Mouse (Mus musculus) macrophage (primary cell): ENCODE results near the gene Hbq1a. TPM values are rescaled to one million over a fixed set of nuclear protein-coding genes. Genes with fewer than 3 reads are reported as not detected.
"Not testable (repeated sequence)": the region's sequence is repeated elsewhere in the genome, so short reads cannot be mapped to it uniquely, and the experiment has no call there.

Experiments used
- H3K27ac ChIP-seq: fragments of 350-480 bp; formaldehyde crosslinking; 2 replicates; pipeline ENCODE4 v1.9.0; 2021
- H3K36me3 ChIP-seq: fragments of 350-480 bp; formaldehyde crosslinking; 2 replicates; pipeline ENCODE4 v1.9.0; 2021; ENCODE audit errors: inconsistent target
- H3K4me3 ChIP-seq: fragments of 350-480 bp; formaldehyde crosslinking; 2 replicates; pipeline ENCODE4 v1.9.0; 2021; ENCODE audit errors: inconsistent target
- H3K79me2 ChIP-seq: fragments of 350-480 bp; formaldehyde crosslinking; 2 replicates; pipeline ENCODE4 v1.9.0; 2021; ENCODE audit errors: inconsistent target
- WGBS: methylation state at CpG from one replicate; pipeline ENCODE4 v1.1.7; 2026; ENCODE audit warnings: inconsistent platforms; ENCODE audit not compliant: missing documents; 5-methylcytosine and 5-hydroxymethylcytosine counted together
- polyA plus RNA-seq: library from polyadenylated mRNA; stranded (reverse); fragments of 250-400 nt; gene quantifications from 3 replicates; pipeline ENCODE4 v1.2.4, GENCODE M21; 2018; ENCODE audit warnings: inconsistent platforms
- total RNA-seq, 78 experiments: library from RNA; depleted of rRNA; stranded (reverse); fragments of 250-400 nt; gene quantifications; 1 replicate in 9 of 78; 2 replicates in 24 of 78; 3 replicates in 43 of 78; 4 replicates in 2 of 78; pipeline ENCODE4 v1.2.4; 2018; ENCODE audit warnings: inconsistent platforms in 56 of 78

The Hbq1a gene
- not detected for total RNA-seq (2018; cell fraction: chromatin; rRNA removed)
- not detected for total RNA-seq (2018; cell fraction: cytosol; rRNA removed)
- total RNA-seq (2018; cell fraction: nucleus; rRNA removed): not detected
- not detected in 3 replicates for polyA plus RNA-seq

DNA sequence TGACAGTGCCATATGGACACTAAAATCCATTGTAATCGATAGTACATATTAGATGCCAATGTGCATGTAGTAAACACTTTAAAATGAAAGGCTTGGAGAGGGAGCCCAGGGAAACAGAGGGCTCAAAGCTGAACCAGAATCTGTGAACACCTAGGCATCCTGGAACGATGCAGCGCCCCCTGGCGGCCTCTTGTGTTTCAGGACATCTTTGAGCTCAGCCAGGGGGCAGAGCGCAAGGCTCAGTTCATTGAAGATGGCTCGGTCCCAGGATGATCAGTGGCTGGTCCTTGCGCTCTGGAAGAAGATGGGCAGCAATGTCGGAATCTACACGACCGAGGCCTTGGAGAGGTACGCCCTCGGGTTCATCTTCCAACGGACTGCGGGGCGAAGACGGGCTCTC is at the start of gene Hbq1a:
Hbq1a (plus strand) TSS at position 205 of the 400 bp plus-strand sequence.
- H3K36me3 ChIP-seq, H3K4me3 ChIP-seq, H3K27ac ChIP-seq, H3K79me2 ChIP-seq: not testable (repeated sequence)
- WGBS: 10% methylated on average over 16 of the region's 16 CpGs

GRCm38 (mm10) chr11:32250880-32251763 is 48.7 kb upstream of the Hbq1a start:
- peaks cover 60% of the 10 kb centered on the region for H3K36me3 ChIP-seq
- no peak overlapping the region for H3K4me3 ChIP-seq
- WGBS: 86% methylated on average over 7 of the region's 8 CpGs
- H3K27ac ChIP-seq: no peak overlapping the region
- no peaks in the 10 kb centered on the region for H3K79me2 ChIP-seq

DNA sequence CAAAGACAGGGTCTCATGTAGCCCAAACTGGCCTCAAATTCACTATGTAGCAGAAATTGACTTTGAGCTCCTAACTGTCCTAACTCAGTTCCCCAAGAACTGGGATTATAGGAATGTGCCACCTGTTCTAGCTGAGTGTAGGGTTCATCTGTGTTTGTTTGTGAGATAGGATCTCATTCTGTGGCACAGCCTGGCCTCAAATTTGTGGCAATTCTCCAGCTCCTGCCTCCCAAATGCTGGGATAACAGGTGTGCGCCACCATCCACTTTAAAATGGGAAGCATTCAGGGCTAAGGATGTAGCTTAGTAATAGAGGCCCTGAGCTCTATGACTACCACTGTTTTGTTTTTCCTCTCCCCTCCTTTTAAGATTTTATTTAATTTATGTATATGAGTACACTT is 46.7 kb upstream of the Hbq1a start:
- no peak overlapping the region for H3K4me3 ChIP-seq
- H3K79me2 ChIP-seq: no peaks in the 10 kb centered on the region
- H3K36me3 ChIP-seq: peaks cover 46% of the 10 kb centered on the region; the same call in 1 of the 2 replicates
- WGBS: 100% methylated on average over 1 of the region's 1 CpGs
- H3K27ac ChIP-seq: no peak overlapping the region

GRCm38 (mm10) chr11:32256146-32256545 is 43.7 kb upstream of the Hbq1a start:
- no peak overlapping the region for H3K4me3 ChIP-seq
- 95% methylated on average over 1 of the region's 1 CpGs for WGBS
- no peak overlapping the region for H3K27ac ChIP-seq
- peaks cover 29% of the 10 kb centered on the region; the same call in 1 of the 2 replicates for H3K36me3 ChIP-seq
- no peaks in the 10 kb centered on the region for H3K79me2 ChIP-seq

GRCm38 (mm10) chr11:32256566-32256965 is 43.3 kb upstream of the Hbq1a start:
- no peaks in the 10 kb centered on the region for H3K79me2 ChIP-seq
- no peak overlapping the region for H3K27ac ChIP-seq
- WGBS: 97% methylated on average over 3 of the region's 3 CpGs
- H3K4me3 ChIP-seq: no peak overlapping the region
- peaks cover 26% of the 10 kb centered on the region; the same call in 1 of the 2 replicates for H3K36me3 ChIP-seq

- Histone ChIP-seq H3K27ac (no peak overlapping the region), H3K36me3 (peaks cover 3% of the 10 kb centered on the region; the same call in 1 of the 2 replicates)
Observed at GRCm38 (mm10) chr11:32262674-32263415, 37.0 kb upstream of the Hbq1a start.

DNA sequence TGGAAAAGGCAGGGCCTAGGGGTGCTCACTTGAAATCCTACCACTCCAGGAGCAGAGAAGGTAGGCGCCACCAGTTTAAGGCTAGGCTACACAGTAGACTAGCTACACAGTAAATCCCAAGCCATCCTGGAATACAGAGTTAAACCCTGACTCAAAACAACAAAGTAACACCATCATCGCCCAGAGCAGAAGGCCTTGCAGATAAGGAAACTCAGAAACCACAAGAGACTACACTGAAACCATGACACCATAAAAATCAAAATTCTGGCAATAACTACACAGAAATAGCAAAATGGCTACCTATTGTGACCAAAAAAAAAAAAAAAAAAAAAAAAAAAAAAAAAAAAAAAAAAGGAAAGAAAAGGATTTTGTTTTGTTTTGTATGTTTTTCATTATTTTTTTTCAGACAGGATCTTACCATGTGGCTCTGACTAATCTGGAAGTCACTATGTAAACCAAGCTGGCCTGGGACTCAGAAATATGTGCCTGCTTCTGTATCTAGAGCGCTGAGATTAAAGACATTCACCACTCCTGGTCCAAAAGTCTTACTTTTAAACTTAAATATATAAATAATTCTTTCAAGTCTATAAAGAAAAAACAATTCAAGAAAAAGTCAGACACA is 34.6 kb upstream of the Hbq1a start:
- no peak overlapping the region for H3K4me3 ChIP-seq
- H3K27ac ChIP-seq: no peak overlapping the region
- 88% methylated on average over 3 of the region's 3 CpGs for WGBS
- H3K79me2 ChIP-seq: peaks cover 30% of the 10 kb centered on the region
- H3K36me3 ChIP-seq: peaks cover 1% of the 10 kb centered on the region; the same call in 1 of the 2 replicates

More at GRCm38 (mm10) chr11:32262674-32263415, 37.0 kb upstream of the Hbq1a start:
- Histone ChIP-seq H3K79me2 (peaks cover 30% of the 10 kb centered on the region), H3K4me3 (no peak overlapping the region)
- WGBS: 91% methylated on average over 10 of the region's 10 CpGs

DNA sequence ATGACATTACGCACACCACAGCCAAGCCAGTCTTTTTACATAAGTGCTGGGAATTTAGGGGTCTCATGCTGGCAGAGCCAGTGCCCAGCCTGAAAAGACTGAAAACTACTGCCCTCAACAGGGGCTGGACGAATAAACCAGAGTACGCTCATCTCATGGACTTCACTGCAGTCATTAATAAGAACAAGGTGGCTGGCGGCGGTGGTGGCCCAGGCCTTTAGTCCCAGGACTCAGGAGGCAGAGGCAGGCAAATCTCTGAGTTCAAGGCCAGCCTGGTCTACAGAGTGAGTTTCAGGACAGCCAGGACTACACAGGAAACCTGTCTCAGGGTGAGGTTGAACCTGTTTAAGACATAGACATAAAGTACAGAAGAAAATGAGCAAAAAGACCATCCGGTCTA is 33.7 kb upstream of the Hbq1a start:
- Histone ChIP-seq H3K27ac (no peak overlapping the region), H3K4me3 (no peak overlapping the region), H3K36me3 (no peaks in the 10 kb centered on the region; the same call in 1 of the 2 replicates), H3K79me2 (peaks cover 30% of the 10 kb centered on the region)
- WGBS: 92% methylated on average over 5 of the region's 6 CpGs

GRCm38 (mm10) chr11:32266776-32267175 is 33.1 kb upstream of the Hbq1a start:
- Histone ChIP-seq H3K36me3 (no peaks in the 10 kb centered on the region; the same call in 1 of the 2 replicates), H3K27ac (peak overlapping the region; percentile 52), H3K79me2 (peaks cover 30% of the 10 kb centered on the region), H3K4me3 (peak overlapping the region; percentile 83)
- 37% methylated on average over 6 of the region's 6 CpGs for WGBS

GRCm38 (mm10) chr11:32267188-32267884 is 32.5 kb upstream of the Hbq1a start, which contains the start of gene Nprl3:
Gene Nprl3 (minus strand): TSS chr11:32267707.
- Histone ChIP-seq H3K79me2 (peaks cover 30% of the 10 kb centered on the region), H3K4me3 (peak within 1 kb of the TSS; percentile 83), H3K27ac (peak within 1 kb of the TSS; percentile 52), H3K36me3 (no peaks in the 10 kb centered on the region; the same call in 1 of the 2 replicates)
- WGBS: 0% methylated on average over 50 of the region's 54 CpGs

GRCm38 (mm10) chr11:32267964-32268363 is 31.9 kb upstream of the Hbq1a start:
- Histone ChIP-seq H3K27ac (no peak overlapping the region), H3K79me2 (peaks cover 30% of the 10 kb centered on the region), H3K36me3 (no peaks in the 10 kb centered on the region), H3K4me3 (peak overlapping the region; percentile 8; the same call in 1 of the 2 replicates)
- 45% methylated on average over 3 of the region's 5 CpGs for whole genome bisulfite sequencing

GRCm38 (mm10) chr11:32268952-32269351 is 30.9 kb upstream of the Hbq1a start:
- Histone ChIP-seq H3K4me3 (no peak overlapping the region), H3K27ac (no peak overlapping the region), H3K79me2 (peaks cover 26% of the 10 kb centered on the region), H3K36me3 (no peaks in the 10 kb centered on the region)
- WGBS: 93% methylated on average over 5 of the region's 5 CpGs

DNA sequence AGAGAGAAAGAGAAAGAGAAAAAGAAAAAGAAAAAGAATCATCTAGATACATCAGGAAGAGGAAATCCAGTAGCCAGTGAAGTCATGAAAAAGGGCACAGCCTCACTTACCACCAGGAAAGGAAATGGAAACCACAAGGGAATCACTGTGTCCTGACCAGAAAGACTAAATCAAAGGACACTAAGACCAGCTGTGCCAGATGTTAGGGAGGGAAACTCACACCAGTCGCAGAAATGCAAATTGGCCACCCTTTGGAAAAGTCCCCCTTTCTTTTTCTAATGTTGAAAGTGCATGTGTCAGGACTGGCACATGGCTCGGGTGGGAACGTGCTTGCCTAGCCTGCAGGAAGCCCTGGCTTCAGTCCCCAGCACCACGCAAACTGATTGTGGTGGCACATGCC is 28.7 kb upstream of the Hbq1a start:
- WGBS: 44% methylated on average over 4 of the region's 4 CpGs
- Histone ChIP-seq H3K36me3 (no peaks in the 10 kb centered on the region), H3K4me3 (no peak overlapping the region), H3K79me2 (peaks cover 8% of the 10 kb centered on the region), H3K27ac (no peak overlapping the region)

GRCm38 (mm10) chr11:32276347-32276746 is 23.5 kb upstream of the Hbq1a start, which contains the start of gene Hba-x:
Gene Hba-x (plus strand): TSS chr11:32276400.
- 94% methylated on average over 3 of the region's 3 CpGs for WGBS
- Histone ChIP-seq H3K36me3 (no peaks in the 10 kb centered on the region), H3K27ac (no peak within 1 kb of the TSS), H3K4me3 (no peak within 1 kb of the TSS), H3K79me2 (no peaks in the 10 kb centered on the region)
